Mouse (Mus musculus) cerebellum, adult 2 months (tissue): ENCODE measurements at regions not wholly inside any gene's neighbourhood (a gene's known extent, or its start where the extent isn't known, plus 50 kb on each side); places are given as distances from the start of the nearest gene placed in this dataset.

Source experiments
- DNase-seq, 2 experiments: peaks; one replicate each; pipeline ENCODE4 v3.0.0; 2021
- H3K27ac ChIP-seq: fragments of 200-500 bp; 2 replicates; pipeline ENCODE4 v1.5.1; 2012; ENCODE audit warnings: low read length, control low read depth, inconsistent platforms; ENCODE audit not compliant: insufficient read depth
- H3K27me3 ChIP-seq: fragments of 200-500 bp; 2 replicates; pipeline ENCODE4 v1.6.1; 2012; ENCODE audit warnings: inconsistent platforms, mild to moderate bottlenecking, low read length, moderate library complexity; ENCODE audit not compliant: control insufficient read depth, insufficient read depth
- H3K4me1 ChIP-seq: fragments of 200-500 bp; 2 replicates; pipeline ENCODE4 v1.6.1; 2011; ENCODE audit warnings: low read length; ENCODE audit not compliant: control insufficient read depth, insufficient read depth
- H3K4me3 ChIP-seq: fragments of 200-500 bp; replicated peaks from 2 replicates; pipeline ENCODE3; 2011; ENCODE audit warnings: mild to moderate bottlenecking, low read depth, low read length, control low read depth; ENCODE audit not compliant: insufficient read depth
- CTCF ChIP-seq: fragments of 200-500 bp; IDR thresholded peaks from 2 replicates; pipeline ENCODE4 v1.5.1; 2011; ENCODE audit warnings: low read depth, mild to moderate bottlenecking, control low read depth, low read length, moderate library complexity, borderline replicate concordance; ENCODE audit not compliant: insufficient read depth
- POLR2A ChIP-seq: fragments of 200-500 bp; IDR thresholded peaks from 2 replicates; pipeline ENCODE4 v1.6.1; 2011; ENCODE audit warnings: low read length, control low read depth, borderline replicate concordance; ENCODE audit not compliant: insufficient read depth
- WGBS: fragments of 180-500 bp; shearing (Covaris S2); methylation state at CpG from one replicate; pipeline ENCODE4 v1.1.7; 2018; 5-methylcytosine and 5-hydroxymethylcytosine counted together

GRCm38 (mm10) chr1:77201321-77201917, 313.5 kb downstream of the Epha4 start:
- Histone ChIP-seq H3K27me3 (no peaks in the 10 kb centered on the region), H3K4me3 (no peak overlapping the region), H3K4me1 (no peaks in the 10 kb centered on the region), H3K27ac (no peak overlapping the region)
- WGBS = 86% methylated on average over 3 of the region's 3 CpGs
- TF ChIP-seq POLR2A (no peak), CTCF (no peak)
- DNase-seq = no peak

GRCm38 (mm10) chr1:77202948-77203347, 311.9 kb downstream of the Epha4 start:
- no peak overlapping the region for H3K4me3 ChIP-seq
- no peaks in the 10 kb centered on the region for H3K27me3 ChIP-seq
- TF ChIP-seq CTCF (no peak), POLR2A (no peak)
- WGBS = 86% methylated on average over 4 of the region's 4 CpGs
- no peaks in the 10 kb centered on the region for H3K4me1 ChIP-seq
- DNase-seq = no peak
- no peak overlapping the region for H3K27ac ChIP-seq

DNA sequence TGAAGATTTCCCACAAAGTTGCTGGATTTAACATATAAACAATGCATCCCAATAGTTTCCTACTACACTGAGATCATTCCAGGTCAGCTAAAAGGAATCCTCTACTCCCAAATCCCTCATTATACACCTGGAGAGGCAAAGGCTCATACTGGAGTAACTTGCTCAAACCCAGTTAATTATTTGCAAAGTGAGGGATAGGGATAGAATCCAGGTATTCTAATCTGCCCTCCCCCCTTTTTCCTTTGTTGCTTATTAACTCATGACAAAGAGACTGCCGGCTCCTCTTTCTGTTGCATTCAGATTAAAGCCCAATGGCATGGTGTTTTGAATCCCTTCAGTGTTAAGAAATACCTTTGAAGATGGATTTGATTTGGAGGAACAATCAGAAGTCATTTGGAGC, 308.4 kb downstream of the Epha4 start:
- H3K27ac ChIP-seq = no peak overlapping the region
- H3K27me3 ChIP-seq = no peaks in the 10 kb centered on the region; the same call in 1 of the 2 replicates
- no peaks in the 10 kb centered on the region for H3K4me1 ChIP-seq
- TF ChIP-seq CTCF (no peak), POLR2A (no peak)
- 89% methylated on average over 1 of the region's 1 CpGs for WGBS
- DNase-seq = no peak
- H3K4me3 ChIP-seq = no peak overlapping the region

- no peak overlapping the region for H3K4me3 ChIP-seq
- TF ChIP-seq CTCF (no peak), POLR2A (no peak)
- WGBS = 97% methylated on average over 3 of the region's 3 CpGs
These were observed 305.5 kb downstream of the Epha4 start for GRCm38 (mm10) chr1:77209395-77209794.

GRCm38 (mm10) chr1:77213462-77214098, 301.3 kb downstream of the Epha4 start:
- 45% methylated on average over 8 of the region's 8 CpGs for WGBS
- Histone ChIP-seq H3K4me1 (no peaks in the 10 kb centered on the region), H3K27me3 (no peaks in the 10 kb centered on the region; the same call in 1 of the 2 replicates), H3K4me3 (no peak overlapping the region), H3K27ac (no peak overlapping the region)
- DNase-seq = no peak
- no peak for TF ChIP-seq CTCF
- no peak for TF ChIP-seq POLR2A

More at GRCm38 (mm10) chr1:77209395-77209794, 305.5 kb downstream of the Epha4 start:
- Histone ChIP-seq H3K4me1 (no peaks in the 10 kb centered on the region), H3K27me3 (no peaks in the 10 kb centered on the region; the same call in 1 of the 2 replicates), H3K27ac (no peak overlapping the region)
- DNase-seq = no peak

- no peak for DNase-seq
- no peaks in the 10 kb centered on the region for H3K4me1 ChIP-seq
- 50% methylated on average over 3 of the region's 3 CpGs for WGBS
- H3K4me3 ChIP-seq = no peak overlapping the region
- H3K27me3 ChIP-seq = no peaks in the 10 kb centered on the region
- no peak for TF ChIP-seq CTCF
- TF ChIP-seq POLR2A = no peak
- no peak overlapping the region for H3K27ac ChIP-seq
These were observed 295.2 kb downstream of the Epha4 start for GRCm38 (mm10) chr1:77219488-77220321.

GRCm38 (mm10) chr1:77220322-77220590, 294.6 kb downstream of the Epha4 start:
- WGBS = 88% methylated on average over 1 of the region's 1 CpGs
- DNase-seq = no peak
- no peak overlapping the region for H3K4me3 ChIP-seq
- H3K4me1 ChIP-seq = no peaks in the 10 kb centered on the region
- H3K27me3 ChIP-seq = no peaks in the 10 kb centered on the region
- H3K27ac ChIP-seq = no peak overlapping the region
- TF ChIP-seq CTCF (no peak), POLR2A (no peak)
